Mouse (Mus musculus) brain, adult 2 months (tissue): ENCODE data around the gene Nav2.

Experiments used
- DNase-seq: peaks from one replicate; pipeline ENCODE4 v3.0.0; 2011; ENCODE audit warnings: low read depth, low spot score

Nav2 gene

GRCm38 (mm10) chr7:49544775-49545705 lies 636.5 kb downstream of the Nav2 start:
- DNase-seq, result peak; percentile 63

- peak; percentile 61 for DNase-seq
Observed at GRCm38 (mm10) chr7:49545706-49546097, 637.2 kb downstream of the Nav2 start.

GRCm38 (mm10) chr7:49548397-49548796 lies 639.9 kb downstream of the Nav2 start:
- DNase-seq, result no peak

- DNase-seq, result no peak
Observed at GRCm38 (mm10) chr7:49553236-49553981, 644.9 kb downstream of the Nav2 start.

- peak; percentile 89 for DNase-seq
Observed at GRCm38 (mm10) chr7:49558240-49558640, 649.7 kb downstream of the Nav2 start.

GRCm38 (mm10) chr7:49558895-49559294 lies 650.4 kb downstream of the Nav2 start:
- DNase-seq, result peak; percentile 66

- DNase-seq, result no peak
Observed at GRCm38 (mm10) chr7:49560012-49560411, 651.5 kb downstream of the Nav2 start.

GRCm38 (mm10) chr7:49562404-49562803 lies 653.9 kb downstream of the Nav2 start:
- DNase-seq, result no peak

- DNase-seq, result peak; percentile 60
Observed at GRCm38 (mm10) chr7:49562851-49563250, 654.3 kb downstream of the Nav2 start.

GRCm38 (mm10) chr7:49565084-49565483 lies 656.6 kb downstream of the Nav2 start:
- DNase-seq, result peak; percentile 69

GRCm38 (mm10) chr7:49565798-49566197 lies 657.3 kb downstream of the Nav2 start:
- peak; percentile 71 for DNase-seq

GRCm38 (mm10) chr7:49567346-49568034 lies 659.0 kb downstream of the Nav2 start:
- no peak for DNase-seq

GRCm38 (mm10) chr7:49569646-49570045 lies 661.1 kb downstream of the Nav2 start:
- DNase-seq, result peak; percentile 88

- DNase-seq, result no peak
Observed at GRCm38 (mm10) chr7:49571606-49572005, 663.1 kb downstream of the Nav2 start.

GRCm38 (mm10) chr7:49575226-49575625 lies 666.7 kb downstream of the Nav2 start:
- peak; percentile 87 for DNase-seq

GRCm38 (mm10) chr7:49577096-49577495 lies 668.6 kb downstream of the Nav2 start:
- peak; percentile 68 for DNase-seq

- DNase-seq, result no peak
Observed at GRCm38 (mm10) chr7:49581951-49582350, 673.4 kb downstream of the Nav2 start.

GRCm38 (mm10) chr7:49582551-49582950 lies 674.0 kb downstream of the Nav2 start:
- DNase-seq, result no peak

GRCm38 (mm10) chr7:49583176-49583575 lies 674.7 kb downstream of the Nav2 start:
- no peak for DNase-seq

- DNase-seq, result no peak
Observed at GRCm38 (mm10) chr7:49586530-49587120, 678.1 kb downstream of the Nav2 start.

GRCm38 (mm10) chr7:49589635-49590034 lies 681.1 kb downstream of the Nav2 start:
- peak; percentile 57 for DNase-seq

- DNase-seq, result peak; percentile 56
Observed at GRCm38 (mm10) chr7:49597776-49598175, 689.3 kb downstream of the Nav2 start.
